Mouse (Mus musculus): ENCODE measurements around the gene Akap14.

DNA sequence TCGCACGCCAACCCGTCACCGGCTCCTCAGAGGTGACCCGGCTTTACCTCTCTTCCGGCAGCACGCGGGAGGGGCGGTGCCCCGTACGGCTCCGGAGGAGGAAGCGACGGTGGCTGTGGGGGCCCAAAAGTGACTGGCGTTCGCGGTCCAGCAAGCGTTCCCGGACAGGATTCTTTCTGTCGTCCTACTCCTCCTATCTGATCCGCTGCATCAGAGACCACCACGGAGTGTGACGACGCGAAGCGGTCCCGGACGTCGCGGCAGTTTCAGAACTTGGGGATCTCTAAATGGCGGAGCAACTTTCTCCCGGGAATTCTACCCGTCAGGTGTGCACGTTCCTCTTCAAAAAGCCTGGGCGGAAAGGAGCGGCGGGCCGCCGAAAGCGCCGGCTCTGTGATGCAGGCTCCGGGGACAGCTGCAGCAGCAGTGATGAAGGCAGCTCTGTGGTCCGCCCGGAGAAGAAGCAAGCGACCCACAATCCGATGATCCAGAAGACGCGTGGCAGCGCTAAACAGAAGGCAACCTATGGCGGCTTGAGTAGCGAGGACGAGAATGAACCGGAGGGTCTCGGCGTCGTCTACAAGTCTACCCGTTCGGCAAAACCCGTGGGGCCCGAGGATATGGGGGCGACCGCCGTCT, 22.6 kb upstream of the Akap14 start, which contains the start of the genes Ndufa1 and Rnf113a1:
- TF ChIP-seq TCF3 (IDR thresholded peaks at IDR 0.05; ENCODE audit: insufficient read length, low read depth), result no peak
- no peak for TF ChIP-seq MAX (IDR thresholded peaks at IDR 0.05; ENCODE audit: low read depth)
- TF ChIP-seq POLR2A (IDR thresholded peaks at IDR 0.05; ENCODE audit: insufficient read length, low read depth), result peak; percentile 56
- TF ChIP-seq REST (IDR thresholded peaks at IDR 0.05; ENCODE audit: insufficient read depth, insufficient read length), result no peak
- no peak for TF ChIP-seq E2F4 (IDR thresholded peaks at IDR 0.05; ENCODE audit: insufficient read depth)
- TF ChIP-seq SRF (IDR thresholded peaks at IDR 0.05; ENCODE audit: control insufficient read depth, insufficient read length, low read depth), result no peak

Measured in myocyte (in vitro differentiated cells).